Mouse (Mus musculus): ENCODE results near the gene Dscam. TPM values are rescaled to one million over a fixed set of nuclear protein-coding genes. Genes with fewer than 3 reads are reported as not detected.
A peak's percentile ranks its signal among the peaks of the same experiment; 100 is the strongest.

The Dscam gene
- 10 to 100 TPM; 39.5 to 43.1 TPM for total RNA-seq (2021)

DNA sequence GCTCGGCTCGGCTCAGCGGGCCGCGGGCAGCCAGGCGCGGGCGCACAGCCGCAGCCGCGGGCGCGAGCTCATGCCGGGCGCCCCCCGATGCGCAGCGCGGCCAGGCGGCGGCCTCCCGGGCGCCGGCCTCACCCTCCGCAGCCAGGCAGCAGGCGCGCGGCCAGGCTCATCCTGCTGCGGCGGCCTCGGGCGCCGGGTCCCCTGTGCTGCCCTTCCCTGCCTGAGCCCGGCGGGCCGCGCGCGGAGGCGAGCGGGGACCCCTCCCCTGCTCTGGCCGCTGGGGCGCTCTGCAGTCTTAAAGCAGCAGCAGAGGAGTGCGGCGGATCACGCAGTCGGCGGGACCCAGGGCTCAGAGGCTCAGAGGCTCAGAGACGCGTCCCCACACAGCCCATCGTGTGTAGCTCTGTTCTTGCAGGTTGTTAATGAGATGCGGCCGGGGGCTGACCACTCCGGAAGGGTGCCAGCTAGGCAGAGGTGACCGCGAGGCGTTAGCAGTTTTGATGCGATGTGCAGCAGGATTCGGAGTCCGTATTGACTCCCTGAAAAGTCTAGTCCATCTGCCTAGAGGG, at the start of gene Dscam:
Gene Dscam, minus strand, starts transcription at position 240 of the 569 bp plus-strand sequence.
- intact Hi-C loops (cut with DNase I): loop anchor here (10.0 kb wide), 1 partner anchor 104 kb away; no protein-coding TSS in a partner anchor
- peak; percentile 56 for DNase-seq

DNA sequence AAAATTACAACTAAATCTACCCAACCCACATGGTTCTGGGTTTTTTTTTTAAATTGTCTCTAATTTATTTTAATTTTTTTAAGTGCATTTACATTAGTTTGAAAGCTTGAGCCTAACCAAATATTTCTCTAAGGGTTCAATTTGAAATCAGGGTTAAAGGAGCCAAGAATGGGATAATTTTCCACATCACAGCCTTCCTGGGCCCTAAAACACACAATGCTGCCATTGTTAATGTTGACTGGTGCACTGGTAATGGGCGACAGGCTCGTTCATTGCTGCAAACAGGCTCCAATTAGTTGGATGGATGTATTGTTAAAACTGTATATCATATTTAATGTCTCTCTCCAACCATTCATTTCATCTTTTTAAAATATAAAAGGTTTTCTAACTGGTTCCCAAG, 48.8 kb upstream of the Dscam start:
- DNase-seq: no peak
- intact Hi-C loops (cut with DNase I): no loop called here

DNA sequence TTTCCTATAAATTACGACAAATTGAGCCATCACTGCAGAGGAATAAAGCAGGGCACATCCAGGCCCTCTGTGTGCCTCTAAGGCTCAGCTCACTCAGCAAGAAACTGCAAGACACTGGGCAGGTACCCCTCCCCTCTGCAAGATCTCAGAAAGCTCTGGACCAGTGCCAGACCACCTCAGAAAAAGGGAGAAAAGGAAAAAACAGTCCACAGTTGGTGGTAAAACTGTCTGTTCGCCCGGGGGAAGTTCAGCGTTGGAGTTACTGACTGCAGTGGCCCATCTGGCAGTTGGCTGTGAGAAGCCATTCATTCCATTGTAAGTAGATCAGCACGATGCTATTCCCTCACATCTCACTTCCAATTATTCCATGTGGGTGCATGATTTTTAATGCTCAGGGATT, 39.4 kb upstream of the Dscam start:
- peak; percentile 73 for DNase-seq
- intact Hi-C loops (cut with DNase I): no loop called here

DNA sequence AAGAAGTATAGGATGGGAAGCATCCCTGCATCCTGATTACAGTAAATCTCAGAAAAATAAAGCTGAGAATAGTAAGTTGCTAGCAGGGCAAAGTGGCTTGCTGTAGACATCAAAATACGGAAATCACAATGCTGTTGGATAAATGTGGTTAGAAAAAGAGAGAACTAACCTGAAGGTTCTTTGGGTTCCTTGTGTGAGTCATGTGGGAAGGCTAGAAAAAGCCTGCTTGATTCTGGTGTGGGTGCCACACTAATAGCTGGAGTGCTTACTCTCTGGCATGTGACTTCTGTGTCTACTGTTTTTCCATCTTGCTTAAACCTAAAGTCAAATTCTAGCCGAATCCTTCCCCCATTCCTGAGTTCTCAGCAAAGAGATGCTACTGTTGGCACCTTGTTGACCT, 37.7 kb upstream of the Dscam start:
- intact Hi-C loops (cut with DNase I): no loop called here
- no peak for DNase-seq

DNA sequence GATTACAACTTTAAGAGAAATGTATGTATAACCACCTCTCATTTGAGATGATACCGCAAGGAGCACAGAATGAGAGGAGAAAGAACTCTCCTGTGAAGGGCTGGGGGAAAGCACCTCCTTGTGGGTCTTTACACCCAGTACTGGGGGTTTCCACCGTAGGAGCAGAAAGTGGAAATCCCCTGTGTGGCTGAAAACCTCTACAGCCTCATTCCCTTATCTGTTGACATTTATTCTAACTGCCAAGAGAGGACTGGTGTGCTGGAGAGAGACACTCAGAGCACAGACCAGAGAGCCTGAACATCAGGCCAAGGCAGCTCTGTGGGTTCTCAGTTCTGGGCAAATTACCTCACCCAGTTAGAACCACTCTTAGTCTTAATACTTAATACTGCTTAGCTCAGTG, 33.5 kb upstream of the Dscam start:
- DNase-seq: no peak
- intact Hi-C loops (cut with DNase I): no loop called here

DNA sequence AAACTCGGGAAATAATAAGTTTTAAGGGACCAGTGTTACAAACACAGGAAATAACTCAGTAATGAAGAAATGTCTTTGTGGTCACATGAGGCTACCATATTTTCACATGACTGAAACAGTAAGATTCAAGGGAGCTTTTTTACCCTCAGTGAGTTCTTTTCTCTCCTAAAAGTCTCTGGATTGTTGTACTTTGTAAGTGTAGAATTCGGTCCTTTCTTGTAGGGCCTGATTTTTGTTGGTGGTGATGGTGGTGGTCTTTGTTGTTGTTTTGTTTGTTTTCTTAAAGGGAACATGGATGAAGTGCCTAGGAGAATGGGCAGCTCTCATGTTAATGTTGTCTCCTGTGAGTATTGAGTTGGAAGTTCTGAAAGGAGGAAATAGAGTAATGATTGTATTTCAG, 33.0 kb upstream of the Dscam start:
- DNase-seq: no peak
- intact Hi-C loops (cut with DNase I): no loop called here

DNA sequence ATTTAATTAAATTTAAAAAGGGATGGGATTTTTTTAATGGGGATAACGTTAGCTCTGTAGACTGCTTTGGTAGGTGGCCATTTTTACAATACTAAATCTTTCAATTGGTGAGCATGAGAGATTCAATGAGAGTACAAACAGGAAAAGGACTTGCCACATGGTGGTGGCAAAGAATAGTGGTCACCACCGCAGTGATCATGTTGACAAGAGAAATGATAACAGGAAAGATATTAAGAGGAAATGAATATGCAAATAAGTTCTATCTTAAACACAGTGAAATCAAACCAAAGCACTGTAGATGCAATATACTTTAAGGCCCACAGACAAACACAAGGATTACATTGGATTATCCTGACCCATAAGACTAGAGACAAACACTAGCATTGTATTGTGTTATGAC, 24.1 kb upstream of the Dscam start:
- DNase-seq: no peak
- intact Hi-C loops (cut with DNase I): no loop called here

DNA sequence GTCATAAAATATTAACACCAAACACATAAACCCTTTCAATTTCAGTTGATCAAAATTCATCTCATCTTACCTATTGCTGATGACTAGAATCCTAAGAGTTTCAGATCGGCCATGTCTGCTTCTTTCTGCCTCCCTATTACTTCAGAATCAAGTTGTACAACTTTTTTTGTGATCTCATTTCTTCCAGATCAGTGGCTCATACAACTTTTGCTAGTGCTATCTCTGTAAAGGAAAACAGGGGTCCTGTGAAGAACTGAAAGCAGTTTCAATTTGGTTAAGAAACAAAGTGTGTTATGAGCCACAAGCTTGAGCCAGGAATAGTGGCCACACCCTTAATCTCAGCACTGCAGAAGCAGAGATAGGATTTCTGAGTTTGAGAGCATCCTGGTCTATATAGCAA, 23.6 kb upstream of the Dscam start:
- intact Hi-C loops (cut with DNase I): no loop called here
- DNase-seq: no peak

DNA sequence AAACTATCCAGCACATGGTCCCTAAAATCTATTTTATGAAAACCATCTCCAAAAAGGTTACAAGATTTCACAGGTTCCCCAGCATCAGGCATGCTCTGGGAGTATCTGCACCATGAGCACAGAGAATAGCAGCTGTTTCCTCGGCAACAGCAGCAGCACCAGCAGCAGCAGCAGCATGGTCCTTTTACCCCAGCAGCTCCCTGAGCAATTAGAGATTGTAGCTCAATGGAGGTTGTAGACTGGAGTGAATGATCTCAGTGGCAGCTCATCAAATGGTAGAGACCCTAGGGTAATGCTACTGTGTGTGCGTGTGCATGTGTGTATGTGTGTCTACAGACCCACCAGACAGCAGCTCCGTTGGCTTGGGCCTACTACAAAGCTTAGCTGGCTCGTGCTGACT, 21.7 kb upstream of the Dscam start:
- DNase-seq: no peak
- intact Hi-C loops (cut with DNase I): no loop called here

DNA sequence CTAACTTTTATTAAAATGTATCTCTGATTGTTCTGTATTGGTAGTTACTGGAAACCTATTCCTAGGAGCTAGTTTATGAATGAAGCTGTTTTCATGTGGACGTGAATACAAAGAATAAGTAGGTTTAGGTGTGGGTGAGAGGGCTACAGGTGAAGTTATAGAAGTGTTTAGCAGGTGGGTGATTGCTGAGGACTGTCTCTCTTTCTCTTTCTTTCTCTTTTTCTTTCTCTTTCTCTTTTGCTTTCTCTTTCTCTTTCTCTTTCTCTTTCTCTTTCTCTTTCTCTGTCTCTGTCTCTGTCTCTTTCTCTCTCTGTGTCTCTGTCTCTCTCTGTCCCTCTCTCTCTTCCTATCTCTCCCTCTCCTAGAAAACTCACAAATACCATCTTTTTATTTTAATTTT, 20.1 kb upstream of the Dscam start:
- intact Hi-C loops (cut with DNase I): no loop called here
- DNase-seq: no peak

DNA sequence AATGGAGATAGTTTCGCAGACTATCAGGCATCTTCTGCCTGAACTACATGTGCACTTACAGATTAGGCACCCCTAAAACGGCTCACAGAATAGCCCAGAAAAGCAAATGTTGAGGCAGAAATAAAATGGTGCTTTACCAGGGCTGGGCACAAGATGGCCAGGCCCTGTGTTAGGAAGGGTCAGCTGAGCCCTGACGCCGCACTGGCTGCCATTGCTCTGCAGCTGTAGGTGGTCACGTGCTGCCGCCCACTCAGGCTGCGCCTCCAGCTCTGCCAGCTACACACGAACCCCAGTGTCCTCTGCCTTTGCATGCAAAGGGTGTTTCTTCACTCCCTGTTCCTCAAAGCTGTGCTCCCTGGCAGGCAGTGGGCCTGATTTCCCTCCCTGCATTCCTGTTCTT, 948 bp upstream of the Dscam start:
- DNase-seq: peak; percentile 65
- intact Hi-C loops (cut with DNase I): loop anchor here (10.0 kb wide), 1 partner anchor 103 kb away; no protein-coding TSS in a partner anchor

DNA sequence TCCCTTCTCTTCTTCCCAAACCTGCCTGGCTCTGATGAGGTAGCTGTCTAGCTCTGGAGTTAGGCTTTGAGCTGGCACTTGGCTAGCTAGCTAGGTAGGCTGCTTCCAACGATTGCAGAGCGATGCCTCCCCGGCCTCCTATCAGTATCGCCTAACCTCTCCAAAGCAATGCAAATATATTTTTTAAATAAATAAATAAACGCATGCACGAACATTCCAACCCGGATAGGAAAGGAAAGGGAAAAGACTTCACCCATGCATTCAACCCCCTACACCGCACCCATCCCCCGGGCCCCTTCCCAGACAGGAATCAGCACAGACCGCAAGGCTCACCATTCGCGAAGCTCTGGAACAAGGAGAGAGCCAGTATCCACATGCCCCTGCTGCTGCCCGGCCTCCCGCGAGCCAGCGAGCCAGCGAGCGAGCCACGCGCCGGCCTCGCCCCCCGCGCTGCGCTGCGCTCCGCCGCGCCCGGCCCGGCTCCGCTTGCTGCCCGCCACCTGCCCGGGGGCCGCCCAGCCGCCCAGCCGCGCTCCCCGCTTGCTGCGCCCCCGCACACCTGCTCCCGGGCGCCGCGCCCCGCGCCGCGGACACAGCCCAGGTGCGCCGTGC, 545 bp downstream of the Dscam start:
- DNase-seq: peak; percentile 43
- intact Hi-C loops (cut with DNase I): loop anchor here (2.0 to 10.0 kb wide), 4 partner anchors 105 to 273 kb away; no protein-coding TSS in a partner anchor

DNA sequence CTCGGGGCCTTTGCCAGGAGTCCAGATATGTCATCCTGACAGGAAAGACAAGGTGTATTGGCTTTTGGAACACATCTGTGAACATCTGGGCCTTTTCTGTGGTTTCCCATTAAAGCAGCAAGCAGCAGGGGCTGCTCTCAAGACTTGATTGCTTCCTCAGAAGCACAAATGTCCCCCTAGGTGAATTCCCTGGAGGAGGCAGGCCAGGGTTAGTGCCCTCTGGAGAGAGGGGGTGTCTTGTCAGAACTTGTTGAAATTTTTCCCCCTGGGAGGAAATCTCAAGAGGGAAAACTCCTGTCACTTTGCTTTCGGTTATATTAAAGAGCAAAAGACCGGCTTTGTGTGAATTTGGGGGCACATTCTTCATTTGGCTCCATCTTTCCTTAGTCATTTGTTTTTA, 1.9 kb downstream of the Dscam start:
- intact Hi-C loops (cut with DNase I): loop anchor here (2.0 to 10.0 kb wide), 3 partner anchors 124 to 271 kb away; no protein-coding TSS in a partner anchor
- no peak for DNase-seq

DNA sequence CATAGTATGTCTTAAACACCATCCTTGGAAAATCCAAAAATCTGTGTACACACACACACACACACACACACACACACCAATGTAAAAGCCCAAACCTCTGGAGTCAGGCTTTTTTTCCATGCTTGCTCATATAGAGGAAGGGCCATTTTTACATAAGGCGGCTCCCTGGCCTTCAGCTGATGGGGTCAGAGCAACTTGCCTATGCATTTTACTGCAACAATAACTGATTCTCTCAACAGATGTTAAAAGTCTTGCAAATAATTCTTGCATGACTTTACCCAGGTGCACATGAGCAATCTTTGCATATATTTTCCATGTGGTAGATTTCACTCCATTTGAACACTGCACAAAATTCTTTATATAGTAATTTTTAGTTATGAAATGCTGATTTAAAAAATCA, 2.5 kb downstream of the Dscam start:
- intact Hi-C loops (cut with DNase I): loop anchor here (2.0 to 10.0 kb wide), 3 partner anchors 125 to 271 kb away; no protein-coding TSS in a partner anchor
- no peak for DNase-seq

DNA sequence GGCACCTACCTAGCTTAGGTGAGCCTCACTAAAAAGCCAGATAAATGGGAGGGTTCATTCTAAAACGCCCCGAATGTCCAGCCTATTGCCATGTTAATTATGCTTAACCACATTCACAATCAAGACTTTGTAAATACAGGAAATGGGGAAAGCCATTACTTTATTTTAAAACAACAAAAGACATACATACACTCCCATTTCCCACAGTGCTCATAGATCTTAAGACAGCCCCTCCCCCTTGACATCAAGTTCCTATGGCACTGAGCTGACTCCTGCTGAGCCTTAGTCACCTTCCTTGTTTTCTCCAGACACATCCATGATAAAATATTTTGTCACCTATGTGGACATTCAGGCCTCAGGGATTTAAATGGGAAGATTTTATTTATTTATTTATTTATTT, 4.4 kb downstream of the Dscam start:
- DNase-seq: no peak
- intact Hi-C loops (cut with DNase I): loop anchor here (5.0 to 10.0 kb wide), 2 partner anchors 151 to 269 kb away; no protein-coding TSS in a partner anchor

DNA sequence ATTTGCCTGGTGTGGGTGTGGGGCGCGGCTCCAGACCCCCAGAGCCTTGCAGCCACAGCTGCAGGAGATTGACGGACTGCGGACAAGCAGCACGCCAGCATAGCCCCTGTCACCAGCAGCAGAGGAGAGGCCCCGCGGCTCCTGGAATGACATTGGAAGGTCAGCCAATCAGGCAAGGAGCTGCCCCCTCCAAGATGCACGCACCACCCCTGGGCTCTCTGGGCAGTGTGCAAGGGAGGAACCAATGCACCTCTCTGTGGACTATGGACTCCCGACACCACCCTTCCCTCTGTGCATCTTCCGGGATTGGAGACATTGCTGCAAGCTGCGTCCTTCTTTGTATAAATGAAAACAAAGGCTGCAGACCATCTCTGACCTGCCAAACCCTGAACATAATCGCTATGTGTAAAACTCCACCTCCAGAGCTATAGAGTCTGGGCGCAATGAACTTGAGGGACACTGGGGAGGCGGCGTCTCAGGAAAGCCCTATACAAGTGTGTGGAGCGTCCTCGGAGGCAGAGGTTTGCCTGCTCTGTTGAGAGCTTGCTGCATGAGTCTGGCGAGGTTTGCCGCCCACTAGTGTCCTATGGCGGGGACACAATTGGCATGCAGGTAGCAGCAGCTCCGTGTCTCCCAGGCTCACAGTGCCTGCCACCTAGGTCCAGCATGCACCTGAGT, 5.0 kb downstream of the Dscam start:
- intact Hi-C loops (cut with DNase I): loop anchor here (5.0 to 10.0 kb wide), 2 partner anchors 151 to 268 kb away; no protein-coding TSS in a partner anchor
- DNase-seq: peak; percentile 85

DNA sequence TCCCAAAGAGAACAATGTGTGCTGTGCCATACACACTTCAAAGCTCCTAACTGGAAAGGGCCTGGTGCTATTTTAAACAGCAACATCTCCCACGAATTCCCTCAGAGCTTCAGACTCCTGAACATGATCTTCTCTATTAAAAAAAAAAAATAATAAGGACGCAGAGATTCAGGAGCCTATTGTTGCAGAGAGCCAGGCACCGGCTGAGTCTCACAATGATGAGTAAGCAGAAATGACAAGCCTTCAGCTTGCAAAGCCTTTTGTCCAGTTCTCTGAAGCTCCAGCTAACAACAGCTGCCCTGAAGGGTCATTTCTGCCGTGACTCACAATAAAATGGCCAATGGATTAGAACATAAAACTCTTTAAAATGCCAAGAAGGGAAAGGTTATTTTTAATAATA, 12.3 kb downstream of the Dscam start:
- DNase-seq: no peak
- intact Hi-C loops (cut with DNase I): no loop called here

DNA sequence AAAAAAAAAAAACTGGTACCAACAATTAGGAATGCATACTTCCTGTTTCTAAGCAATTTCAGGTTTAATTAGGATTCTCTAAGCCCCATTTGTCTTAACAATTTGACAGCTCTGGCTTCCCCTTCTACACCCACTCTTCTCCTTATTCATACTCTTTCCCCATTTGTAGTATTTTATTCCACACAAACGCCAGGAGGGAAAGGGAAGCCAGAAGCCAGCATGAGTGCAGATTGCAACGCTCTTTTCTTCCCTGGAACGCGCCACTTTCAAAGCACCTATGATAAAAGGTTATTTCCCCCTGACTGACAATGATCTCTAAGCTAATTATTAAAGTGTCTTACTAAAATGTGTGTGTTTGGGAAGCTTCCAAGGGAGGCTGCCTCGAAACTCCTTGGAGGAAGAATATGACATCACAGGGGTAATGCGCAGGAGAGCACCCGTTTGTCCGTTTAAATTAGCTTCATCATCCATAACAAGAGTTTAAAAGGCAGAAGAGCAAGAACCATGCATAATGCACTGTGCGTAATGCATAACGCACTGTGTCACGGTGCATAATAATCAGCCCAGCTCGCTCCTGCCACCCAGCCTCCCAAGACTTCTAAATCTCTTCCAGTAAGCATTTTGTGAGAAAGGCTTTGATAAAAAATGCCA, 25.9 kb downstream of the Dscam start:
- DNase-seq: no peak

DNA sequence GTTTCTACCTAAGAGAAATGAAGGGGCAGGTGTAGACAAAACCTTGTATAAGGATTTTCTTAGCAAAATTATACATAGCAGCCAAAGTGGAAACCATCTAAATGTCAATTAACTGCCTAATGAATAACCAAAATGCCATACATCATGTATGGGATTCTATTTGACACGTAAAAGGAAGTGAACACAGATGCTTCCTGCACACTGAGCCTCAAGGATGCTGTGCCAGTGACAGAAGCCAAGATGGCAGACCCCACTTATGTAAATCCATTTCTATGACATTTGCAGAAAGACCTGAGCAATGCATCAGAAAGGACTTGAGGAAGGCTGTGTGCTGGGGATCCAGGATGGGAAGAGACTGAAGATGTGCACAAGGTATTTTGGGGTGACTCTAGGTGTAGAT, 28.6 kb downstream of the Dscam start:
- intact Hi-C loops (cut with DNase I): no loop called here
- DNase-seq: no peak

More for the DNA sequence above, 25.9 kb downstream of the Dscam start:
- intact Hi-C loops (cut with DNase I): no loop called here

DNA sequence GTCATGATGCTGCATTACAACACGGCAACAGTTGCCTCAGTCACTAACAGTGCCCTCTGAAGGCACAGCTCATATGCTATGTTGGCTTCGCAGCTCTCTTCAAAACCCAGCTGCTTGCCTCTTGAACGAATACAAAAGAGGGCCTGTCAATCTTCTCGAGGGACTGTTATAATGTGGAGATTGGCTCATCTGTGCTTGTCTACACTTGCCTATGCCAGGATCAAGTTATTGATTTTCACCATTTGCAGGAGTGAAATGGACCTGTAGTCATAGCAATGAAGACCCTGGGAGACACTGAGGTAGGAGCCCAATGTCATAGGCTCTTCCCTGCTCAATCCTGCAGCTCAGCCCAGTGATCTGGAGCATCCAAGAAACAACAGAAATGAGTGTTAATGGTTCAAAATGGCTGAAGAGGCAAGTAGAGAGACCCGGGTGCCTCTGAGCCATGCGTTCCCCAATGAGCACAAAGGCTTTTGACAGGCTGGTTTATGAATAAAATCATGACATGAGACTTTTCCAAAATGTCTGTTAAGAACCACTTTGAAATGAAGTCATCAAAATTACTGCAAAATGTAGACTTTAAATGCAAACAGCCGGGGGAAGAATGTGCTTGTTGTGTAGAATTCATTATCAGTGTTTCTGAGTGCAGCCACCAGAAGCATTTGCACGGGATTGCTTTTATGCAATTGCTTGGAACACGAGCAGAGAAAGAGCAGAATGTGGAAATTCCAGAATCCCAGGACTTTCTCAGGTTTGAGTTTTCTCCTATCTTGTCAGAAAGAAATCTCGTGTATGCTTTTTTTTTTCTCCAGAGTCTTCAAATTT, 35.3 kb downstream of the Dscam start:
- DNase-seq: no peak
- intact Hi-C loops (cut with DNase I): no loop called here

Data from left cerebral cortex, postnatal 4 days (tissue).